Mouse (Mus musculus) neural tube, embryonic 13.5 days (tissue): ENCODE measurements around the gene Tpm4. TPM values are rescaled to one million over a fixed set of nuclear protein-coding genes. Genes with fewer than 3 reads are reported as not detected.

Experiments used
- ATAC-seq: fragments of 200-750 bp; cut with Nextera tagmentation; 2 replicates; pipeline ENCODE4 v1.8.0; 2017; ENCODE audit warnings: low read depth, mild to moderate bottlenecking, moderate TSS enrichment, moderate library complexity
- H3K27ac ChIP-seq: fragments of 300-500 bp; sonication (generic); replicated peaks from 2 replicates; pipeline ENCODE4 v1.5.1; 2015; ENCODE audit warnings: moderate library complexity, mild to moderate bottlenecking, inconsistent platforms
- H3K27me3 ChIP-seq: fragments of 300-500 bp; sonication (generic); 2 replicates; pipeline ENCODE4 v1.6.1; 2015; ENCODE audit warnings: mild to moderate bottlenecking, inconsistent platforms
- H3K36me3 ChIP-seq: fragments of 300-500 bp; sonication (generic); 2 replicates; pipeline ENCODE4 v1.6.1; 2015; ENCODE audit warnings: mild to moderate bottlenecking, inconsistent platforms
- H3K4me1 ChIP-seq: fragments of 300-500 bp; sonication (generic); replicated peaks from 2 replicates; pipeline ENCODE4 v1.6.1; 2015; ENCODE audit warnings: inconsistent platforms
- H3K4me2 ChIP-seq: fragments of 300-500 bp; sonication (generic); 2 replicates; pipeline ENCODE4 v1.6.1; 2015; ENCODE audit warnings: inconsistent platforms, mild to moderate bottlenecking, moderate library complexity
- H3K4me3 ChIP-seq: fragments of 300-500 bp; sonication (generic); 2 replicates; pipeline ENCODE4 v1.5.1; 2015; ENCODE audit warnings: mild to moderate bottlenecking, inconsistent platforms
- H3K9ac ChIP-seq: fragments of 300-500 bp; sonication (generic); 2 replicates; pipeline ENCODE4 v1.6.1; 2015; ENCODE audit warnings: moderate library complexity, mild to moderate bottlenecking, inconsistent platforms
- H3K9me3 ChIP-seq: fragments of 300-500 bp; sonication (generic); 2 replicates; pipeline ENCODE4 v1.6.1; 2016; ENCODE audit warnings: inconsistent platforms
- WGBS: fragments of 180-500 bp; shearing (Covaris S2); methylation state at CpG from one replicate; pipeline ENCODE4 v1.1.7; 2015; 5-methylcytosine and 5-hydroxymethylcytosine counted together
- polyA plus RNA-seq: library from polyadenylated mRNA; unstranded; fragments of >200 nt; fragmentation: Nextera tagmentation; extraction: Ambion mirVana; gene quantifications from 2 replicates; pipeline ENCODE4 v1.2.1, GENCODE M21; 2015

Gene Tpm4
- polyA plus RNA-seq, 1 experiment from 2014 or later: 230 TPM

- no peaks in the 10 kb centered on the region for H3K36me3 ChIP-seq
- no peaks in the 10 kb centered on the region for H3K9me3 ChIP-seq
- no peaks in the 10 kb centered on the region for H3K27me3 ChIP-seq
- no peak overlapping the region for H3K27ac ChIP-seq
- ATAC-seq: no peak
- H3K4me2 ChIP-seq: no peak overlapping the region
- H3K4me3 ChIP-seq: no peak overlapping the region
- WGBS: 91% methylated on average over 1 of the region's 1 CpGs
- no peak overlapping the region for H3K9ac ChIP-seq
- H3K4me1 ChIP-seq: no peaks in the 10 kb centered on the region
Observed at GRCm38 (mm10) chr8:72127834-72128233, 6.9 kb upstream of the Tpm4 start.

- H3K4me3 ChIP-seq: no peak overlapping the region
- no peak overlapping the region for H3K9ac ChIP-seq
- 0 out of 2 replicates have a peak overlapping the region, but pooled peaks have one; percentile 33 for H3K27ac ChIP-seq
- no peak for ATAC-seq
- no peaks in the 10 kb centered on the region for H3K27me3 ChIP-seq
- H3K9me3 ChIP-seq: no peaks in the 10 kb centered on the region
- peaks cover 12% of the 10 kb centered on the region for H3K4me1 ChIP-seq
- no peaks in the 10 kb centered on the region for H3K36me3 ChIP-seq
- 78% methylated on average over 2 of the region's 2 CpGs for WGBS
- no peak overlapping the region for H3K4me2 ChIP-seq
Observed at GRCm38 (mm10) chr8:72131251-72131650, 3.5 kb upstream of the Tpm4 start.

- WGBS: 85% methylated on average over 2 of the region's 2 CpGs
- H3K9me3 ChIP-seq: no peaks in the 10 kb centered on the region
- H3K36me3 ChIP-seq: no peaks in the 10 kb centered on the region
- no peak for ATAC-seq
- no peak overlapping the region for H3K4me2 ChIP-seq
- H3K27me3 ChIP-seq: no peaks in the 10 kb centered on the region
- no peak overlapping the region for H3K4me3 ChIP-seq
- peak overlapping the region; percentile 33; the same call in 1 of the 2 replicates for H3K27ac ChIP-seq
- H3K9ac ChIP-seq: no peak overlapping the region
- H3K4me1 ChIP-seq: peaks cover 18% of the 10 kb centered on the region
Observed at GRCm38 (mm10) chr8:72131901-72132300, 2.9 kb upstream of the Tpm4 start.

- Histone ChIP-seq H3K9me3 (no peaks in the 10 kb centered on the region), H3K9ac (no peak overlapping the region), H3K36me3 (no peaks in the 10 kb centered on the region), H3K4me3 (no peak overlapping the region), H3K27ac (peak overlapping the region; percentile 33; the same call in 1 of the 2 replicates), H3K4me1 (peaks cover 23% of the 10 kb centered on the region), H3K4me2 (no peak overlapping the region), H3K27me3 (no peaks in the 10 kb centered on the region)
- no peak for ATAC-seq
- WGBS: 79% methylated on average over 1 of the region's 1 CpGs
Observed at GRCm38 (mm10) chr8:72132417-72132816, 2.4 kb upstream of the Tpm4 start.

GRCm38 (mm10) chr8:72132891-72133290, 1.9 kb upstream of the Tpm4 start:
- H3K4me1 ChIP-seq: peaks cover 28% of the 10 kb centered on the region
- H3K4me3 ChIP-seq: no peak overlapping the region
- no peak for ATAC-seq
- no peak overlapping the region for H3K4me2 ChIP-seq
- no peak overlapping the region for H3K9ac ChIP-seq
- H3K27ac ChIP-seq: no peak overlapping the region
- no peaks in the 10 kb centered on the region for H3K27me3 ChIP-seq
- no peaks in the 10 kb centered on the region for H3K9me3 ChIP-seq
- no peaks in the 10 kb centered on the region for H3K36me3 ChIP-seq
- 88% methylated on average over 1 of the region's 1 CpGs for WGBS

- Histone ChIP-seq H3K4me3 (no peak overlapping the region), H3K27ac (no peak overlapping the region), H3K36me3 (peaks cover 2% of the 10 kb centered on the region), H3K27me3 (no peaks in the 10 kb centered on the region), H3K9me3 (no peaks in the 10 kb centered on the region), H3K4me2 (no peak overlapping the region), H3K4me1 (peaks cover 31% of the 10 kb centered on the region), H3K9ac (no peak overlapping the region)
- WGBS: 74% methylated on average over 1 of the region's 1 CpGs
- no peak for ATAC-seq
Observed at GRCm38 (mm10) chr8:72133507-72133906, 1.3 kb upstream of the Tpm4 start.

GRCm38 (mm10) chr8:72135446-72136301, 899 bp downstream of the Tpm4 start:
- H3K27me3 ChIP-seq: no peaks in the 10 kb centered on the region
- WGBS: under 1% methylated on average over 59 of the region's 62 CpGs
- H3K4me3 ChIP-seq: peak overlapping the region; percentile 72
- H3K9ac ChIP-seq: peak overlapping the region; percentile 83
- H3K4me2 ChIP-seq: peak overlapping the region; percentile 90
- peak overlapping the region; percentile 91 for H3K27ac ChIP-seq
- peaks cover 31% of the 10 kb centered on the region for H3K4me1 ChIP-seq
- no peaks in the 10 kb centered on the region for H3K9me3 ChIP-seq
- H3K36me3 ChIP-seq: peaks cover 22% of the 10 kb centered on the region
- peak; percentile 73 for ATAC-seq

- H3K27ac ChIP-seq: peak overlapping the region; percentile 91
- H3K36me3 ChIP-seq: peaks cover 29% of the 10 kb centered on the region
- H3K4me2 ChIP-seq: peak overlapping the region; percentile 90
- 1% methylated on average over 18 of the region's 18 CpGs for WGBS
- H3K27me3 ChIP-seq: no peaks in the 10 kb centered on the region
- peak; percentile 4; the same call in 1 of the 2 replicates for ATAC-seq
- H3K4me1 ChIP-seq: peaks cover 31% of the 10 kb centered on the region
- H3K9ac ChIP-seq: peak overlapping the region; percentile 83
- no peaks in the 10 kb centered on the region for H3K9me3 ChIP-seq
- H3K4me3 ChIP-seq: peak overlapping the region; percentile 72
Observed at GRCm38 (mm10) chr8:72136302-72136978, 1.7 kb downstream of the Tpm4 start.

- H3K4me1 ChIP-seq: peaks cover 31% of the 10 kb centered on the region
- no peak overlapping the region for H3K4me3 ChIP-seq
- H3K27ac ChIP-seq: no peak overlapping the region
- no peaks in the 10 kb centered on the region for H3K27me3 ChIP-seq
- H3K36me3 ChIP-seq: peaks cover 39% of the 10 kb centered on the region
- no peak for ATAC-seq
- no peak overlapping the region for H3K9ac ChIP-seq
- no peaks in the 10 kb centered on the region for H3K9me3 ChIP-seq
- 90% methylated on average over 2 of the region's 2 CpGs for WGBS
- H3K4me2 ChIP-seq: peak overlapping the region; percentile 90
Observed at GRCm38 (mm10) chr8:72137431-72137830, 2.7 kb downstream of the Tpm4 start.

GRCm38 (mm10) chr8:72138456-72138855, 3.7 kb downstream of the Tpm4 start:
- H3K4me3 ChIP-seq: no peak overlapping the region
- no peak for ATAC-seq
- H3K36me3 ChIP-seq: peaks cover 50% of the 10 kb centered on the region
- no peak overlapping the region for H3K9ac ChIP-seq
- WGBS: 98% methylated on average over 5 of the region's 5 CpGs
- no peak overlapping the region for H3K27ac ChIP-seq
- H3K4me2 ChIP-seq: no peak overlapping the region
- no peaks in the 10 kb centered on the region for H3K27me3 ChIP-seq
- no peaks in the 10 kb centered on the region for H3K9me3 ChIP-seq
- peaks cover 31% of the 10 kb centered on the region for H3K4me1 ChIP-seq

- no peak overlapping the region for H3K27ac ChIP-seq
- H3K27me3 ChIP-seq: no peaks in the 10 kb centered on the region
- no peaks in the 10 kb centered on the region for H3K4me1 ChIP-seq
- peaks cover 96% of the 10 kb centered on the region for H3K36me3 ChIP-seq
- no peaks in the 10 kb centered on the region for H3K9me3 ChIP-seq
- H3K9ac ChIP-seq: no peak overlapping the region
- no peak overlapping the region for H3K4me2 ChIP-seq
- WGBS: 94% methylated on average over 13 of the region's 13 CpGs
- H3K4me3 ChIP-seq: no peak overlapping the region
- no peak for ATAC-seq
Observed at GRCm38 (mm10) chr8:72143256-72143824, 8.6 kb downstream of the Tpm4 start.

- H3K27ac ChIP-seq: no peak overlapping the region
- no peak for ATAC-seq
- H3K4me1 ChIP-seq: no peaks in the 10 kb centered on the region
- peaks cover 94% of the 10 kb centered on the region for H3K36me3 ChIP-seq
- 88% methylated on average over 5 of the region's 5 CpGs for WGBS
- no peak overlapping the region for H3K4me3 ChIP-seq
- no peaks in the 10 kb centered on the region for H3K9me3 ChIP-seq
- H3K9ac ChIP-seq: no peak overlapping the region
- H3K4me2 ChIP-seq: no peak overlapping the region
- no peaks in the 10 kb centered on the region for H3K27me3 ChIP-seq
Observed at GRCm38 (mm10) chr8:72144345-72144975, 9.7 kb downstream of the Tpm4 start.
